Mouse (Mus musculus) embryo, embryonic 9.5 days (tissue): ENCODE results near the gene Maml1.

Experiments
- DNase-seq: peaks from one replicate; pipeline ENCODE4 v3.0.0-alpha.2; 2017; ENCODE audit errors: extremely low spot score

Maml1 gene

DNA sequence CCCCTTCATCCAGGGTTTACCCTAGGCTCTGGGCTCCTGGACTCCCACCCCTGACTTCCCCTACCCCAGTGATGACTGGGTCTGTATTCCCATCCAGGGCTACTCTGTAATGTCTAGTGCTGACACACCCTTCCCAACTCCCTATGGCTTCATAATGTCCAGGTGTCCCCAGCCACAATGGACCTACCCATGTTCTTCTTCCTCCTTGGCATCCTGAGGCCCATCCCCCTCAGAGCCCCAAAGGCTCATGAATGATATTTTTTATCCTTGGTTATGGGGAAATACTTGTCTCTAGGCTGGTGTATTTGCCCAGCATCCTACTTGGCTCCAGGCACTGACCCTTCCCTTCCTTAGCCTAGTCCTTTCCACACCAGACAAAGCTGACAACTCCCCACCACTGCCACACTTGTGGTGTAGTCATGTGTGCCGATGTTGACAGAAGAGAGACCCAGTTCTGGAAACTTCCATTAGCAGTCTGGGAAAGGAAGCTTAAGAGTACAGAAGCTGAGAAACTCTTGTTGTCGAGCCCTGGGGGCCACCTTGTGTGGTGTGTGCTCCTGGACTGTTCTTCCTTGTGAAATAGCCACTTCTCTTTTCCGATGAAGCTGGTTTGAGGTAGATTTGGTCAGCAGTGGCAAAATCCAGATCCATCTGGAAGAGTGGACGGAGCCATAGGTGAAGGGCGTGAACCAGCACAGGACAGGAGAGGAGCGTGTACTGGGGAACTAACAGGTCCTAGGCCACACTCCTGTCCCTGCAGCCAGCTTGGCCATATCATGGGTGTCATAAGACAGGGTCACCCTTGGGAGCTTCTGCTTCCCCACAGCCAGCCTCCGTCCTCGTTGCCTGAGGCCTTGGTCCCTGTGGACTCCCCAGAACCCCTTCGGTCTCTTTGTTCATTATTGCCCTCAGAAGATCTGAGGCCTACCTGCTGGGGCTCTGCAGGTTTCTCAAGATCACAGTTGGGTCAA lies 53.0 kb downstream of the Maml1 start:
- DNase-seq = no peak

DNA sequence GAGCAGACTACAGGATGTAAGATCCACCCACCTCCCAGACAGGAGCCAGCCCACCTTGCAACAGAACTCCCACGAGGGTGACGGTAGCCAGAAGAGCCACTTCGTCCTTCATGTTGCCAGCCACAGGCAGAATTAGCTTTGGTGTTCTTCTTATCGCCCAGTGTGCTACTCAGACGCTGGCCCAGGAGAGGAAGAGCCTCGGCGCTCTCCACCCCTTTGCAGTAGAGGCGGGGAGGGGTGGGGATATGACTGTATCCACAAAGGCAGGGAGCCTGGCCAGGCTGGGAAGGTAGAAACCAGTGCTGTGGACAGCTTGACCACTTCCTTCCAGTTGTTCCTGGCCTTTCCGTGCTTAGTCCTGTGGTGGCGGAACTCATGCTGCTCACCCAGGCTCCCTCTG lies 53.8 kb downstream of the Maml1 start, which contains the start of gene Ltc4s:
Gene Ltc4s (minus strand): TSS at position 293 of the 400 bp plus-strand sequence.
- DNase-seq = no peak

DNA sequence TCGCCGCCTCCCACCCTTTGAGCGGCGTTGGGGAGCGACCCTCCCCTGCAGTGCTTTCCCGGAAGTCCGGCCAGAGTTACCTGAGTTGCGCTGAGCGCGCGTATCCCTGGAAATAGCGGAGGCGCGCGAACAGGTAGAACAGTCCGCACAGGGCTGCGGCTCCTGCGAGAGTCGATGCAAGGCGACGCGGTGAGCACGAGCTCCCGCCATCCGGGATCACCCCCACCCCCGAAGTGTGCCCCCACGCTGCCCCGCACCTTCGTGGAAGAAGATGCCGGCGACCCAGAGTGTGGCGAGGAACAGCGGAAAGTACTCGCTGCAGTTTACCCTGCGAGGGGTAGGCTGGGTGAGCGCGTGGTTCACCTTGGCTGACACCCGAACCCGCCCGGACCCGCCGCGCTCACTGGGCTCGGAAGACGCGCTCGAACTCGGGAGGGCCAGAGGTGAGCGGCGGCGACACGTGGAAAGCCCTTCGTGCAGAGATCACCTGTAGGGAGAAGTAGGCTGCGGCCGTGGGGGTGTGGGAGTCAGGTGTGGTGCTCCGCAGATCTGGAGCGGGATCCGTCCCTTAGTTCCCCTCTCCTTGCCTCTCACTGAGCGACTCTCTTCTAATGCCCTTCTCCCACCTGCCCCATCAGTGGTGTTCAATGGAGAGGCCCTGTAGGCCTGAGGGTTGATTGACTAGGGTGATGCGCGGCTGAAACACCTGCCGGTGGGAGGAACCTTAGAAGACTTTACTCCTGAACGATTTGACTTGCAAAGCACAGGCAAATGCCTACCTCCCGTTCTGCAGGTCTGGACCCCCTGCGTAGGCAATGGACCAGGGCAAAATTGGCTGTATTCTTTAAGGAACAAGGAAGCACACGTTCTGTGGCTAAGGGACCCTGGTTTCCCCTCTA lies 54.9 kb downstream of the Maml1 start:
- DNase-seq = no peak

DNA sequence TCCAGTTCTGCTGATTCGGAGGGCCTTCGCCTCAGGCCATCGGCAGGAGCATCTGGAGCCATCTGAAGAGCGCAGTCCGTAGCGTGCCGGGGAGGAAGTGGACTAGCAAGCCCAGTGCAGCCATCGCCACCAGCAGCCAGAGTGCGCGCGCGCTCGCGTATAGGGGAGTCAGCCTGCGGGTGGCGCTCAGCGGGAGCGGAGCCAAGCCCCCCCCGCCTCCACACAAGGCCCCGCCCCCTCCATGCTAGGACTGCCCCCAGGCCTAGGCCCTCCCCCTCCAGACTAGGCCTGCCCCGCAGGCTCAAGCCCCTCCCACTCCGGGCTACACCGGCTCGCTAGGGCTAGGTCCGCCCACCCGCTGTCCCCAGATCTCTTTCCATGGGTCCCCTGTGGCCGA lies 55.6 kb downstream of the Maml1 start:
- peak; percentile 91 for DNase-seq

DNA sequence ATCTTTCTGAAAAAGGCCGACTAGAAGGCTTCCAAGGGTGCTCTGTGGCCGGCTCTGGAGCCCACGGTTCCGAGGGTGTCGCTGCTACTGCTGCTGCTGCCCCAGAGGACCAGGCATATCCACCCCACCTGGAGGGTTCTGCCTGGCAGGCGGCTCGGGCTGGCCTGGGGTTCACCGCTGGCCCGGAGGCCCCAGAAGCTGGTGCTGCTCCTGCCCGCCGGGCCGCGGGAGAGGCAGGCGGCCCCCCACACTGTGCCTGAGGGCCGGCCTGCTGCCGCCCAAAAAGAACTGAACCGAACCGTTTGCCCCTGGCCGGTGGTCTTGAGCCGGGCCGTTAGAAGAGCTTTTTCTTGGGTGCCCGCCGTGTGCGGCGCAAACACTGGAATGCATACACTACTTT lies 57.5 kb downstream of the Maml1 start:
- no peak for DNase-seq

DNA sequence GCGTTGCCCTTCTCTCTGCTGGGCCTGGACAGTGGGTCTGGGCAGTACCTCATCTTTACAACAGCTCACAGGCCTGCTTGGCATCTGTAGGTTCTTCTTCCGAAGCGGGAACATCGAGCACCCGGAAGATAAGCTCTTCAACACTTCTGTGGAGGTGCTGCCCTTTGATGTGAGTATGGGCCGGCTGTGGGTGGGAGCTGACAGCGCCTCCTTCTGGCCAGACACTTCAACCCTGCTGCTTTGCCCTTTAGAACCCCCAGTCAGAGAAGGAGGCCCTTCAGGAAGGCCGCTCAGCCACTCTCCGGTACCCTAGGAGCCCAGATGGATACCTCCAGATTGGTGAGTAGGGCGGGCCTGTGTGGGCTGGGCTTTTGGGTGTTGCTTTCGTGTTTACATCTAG lies 58.1 kb downstream of the Maml1 start:
- DNase-seq = no peak

DNA sequence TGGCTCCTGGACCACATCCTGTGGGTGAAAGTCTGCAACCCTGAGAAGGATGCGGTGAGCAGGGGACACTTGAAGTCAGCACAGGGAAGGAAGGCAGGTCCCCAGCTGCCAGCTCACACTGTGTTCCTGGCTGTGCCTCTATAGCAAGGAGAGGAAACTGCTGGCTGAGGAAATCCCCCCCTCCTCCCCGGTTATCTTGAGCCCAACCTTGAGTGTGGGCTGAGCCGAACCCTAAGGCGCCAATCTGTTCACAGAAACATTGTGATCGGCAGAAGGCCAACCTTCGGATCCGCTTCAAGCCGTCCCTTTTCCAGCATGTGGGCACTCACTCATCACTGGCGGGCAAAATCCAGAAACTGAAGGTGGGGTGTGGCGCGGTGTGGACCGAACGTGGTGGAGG lies 59.1 kb downstream of the Maml1 start:
- DNase-seq = no peak

DNA sequence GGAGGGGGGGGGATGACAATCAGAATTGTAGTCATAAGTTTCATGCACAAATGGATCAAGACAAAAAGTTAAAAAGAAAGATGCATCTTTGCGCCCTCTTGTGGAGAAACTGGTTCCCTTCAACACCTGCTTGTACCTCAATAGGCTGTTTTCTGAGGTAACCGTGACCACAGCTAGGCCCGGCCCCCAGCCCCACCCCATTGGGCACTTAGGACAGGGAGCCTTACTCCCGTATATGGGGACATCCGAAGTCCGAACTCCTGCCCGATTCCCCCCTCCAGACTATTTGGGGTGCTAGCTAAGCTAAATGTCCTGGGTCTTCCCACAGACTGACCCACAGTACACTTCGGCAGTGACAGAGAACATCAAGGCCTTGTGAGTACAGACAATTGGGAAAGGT lies 60.7 kb downstream of the Maml1 start:
- peak; percentile 64 for DNase-seq

DNA sequence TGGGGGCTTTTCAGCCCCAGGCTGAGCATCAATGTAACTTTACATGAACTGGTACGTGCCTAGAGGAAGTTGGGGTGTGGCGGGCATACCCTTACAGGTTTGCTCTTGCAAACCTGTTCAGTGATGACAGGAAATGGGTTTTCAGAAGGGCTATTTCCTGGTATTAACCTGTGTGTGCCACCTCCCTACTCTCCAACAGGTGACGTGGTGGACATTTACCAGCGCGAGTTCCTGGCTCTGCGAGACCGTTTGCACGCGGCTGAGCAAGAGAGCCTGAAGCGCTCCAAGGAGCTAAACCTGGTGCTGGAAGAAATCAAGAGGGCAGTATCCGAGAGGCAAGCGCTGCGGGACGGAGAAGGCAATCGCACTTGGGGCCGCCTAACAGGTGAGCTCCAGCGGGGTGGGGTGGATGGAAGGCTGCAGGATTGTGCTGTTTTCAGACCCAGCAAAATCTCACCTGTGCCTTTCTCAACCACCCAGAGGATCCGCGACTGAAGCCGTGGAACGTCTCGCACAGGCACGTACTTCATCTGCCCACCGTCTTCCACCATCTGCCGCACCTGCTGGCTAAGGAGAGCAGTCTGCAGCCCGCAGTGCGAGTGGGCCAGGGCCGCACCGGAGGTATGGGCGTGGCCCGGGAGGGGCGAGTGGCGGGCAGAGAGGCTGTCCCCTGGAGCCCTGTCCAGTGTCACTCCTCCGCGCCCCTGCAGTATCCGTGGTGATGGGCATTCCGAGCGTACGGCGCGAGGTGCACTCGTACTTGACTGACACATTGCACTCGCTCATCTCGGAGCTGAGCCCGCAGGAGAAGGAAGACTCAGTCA lies 61.4 kb downstream of the Maml1 start:
- no peak for DNase-seq

DNA sequence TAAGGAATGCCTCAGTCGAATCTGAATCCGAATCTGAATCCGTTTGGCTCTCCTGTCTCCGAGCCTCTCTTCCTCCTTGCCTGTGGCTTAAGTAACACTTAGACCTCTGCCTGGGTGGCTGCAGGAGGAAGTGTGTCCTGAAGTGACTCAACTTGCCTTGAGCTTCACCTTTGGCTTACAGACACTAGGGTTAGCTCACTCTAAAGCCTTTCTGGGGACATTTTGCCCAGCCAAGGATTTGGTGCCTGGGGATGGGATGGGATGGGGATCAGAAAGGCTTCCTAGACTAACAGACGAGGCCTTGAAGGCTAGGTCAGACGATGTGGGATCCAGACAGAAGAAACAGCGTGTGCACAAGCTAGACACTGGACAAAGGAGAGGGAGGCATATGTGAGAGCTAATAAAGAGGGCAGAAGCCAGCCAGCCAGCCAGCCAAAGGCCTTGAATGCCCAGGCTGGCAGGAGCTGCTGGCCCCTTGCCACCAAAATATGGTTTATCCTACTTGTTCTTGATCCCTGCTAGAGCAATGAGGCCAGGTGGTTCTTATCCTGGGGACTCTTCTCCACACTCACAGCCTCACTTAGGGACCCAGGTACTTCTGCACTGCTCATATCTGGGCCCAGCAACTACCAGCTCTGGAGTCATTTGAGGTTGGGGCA lies 62.7 kb downstream of the Maml1 start:
- DNase-seq = no peak

DNA sequence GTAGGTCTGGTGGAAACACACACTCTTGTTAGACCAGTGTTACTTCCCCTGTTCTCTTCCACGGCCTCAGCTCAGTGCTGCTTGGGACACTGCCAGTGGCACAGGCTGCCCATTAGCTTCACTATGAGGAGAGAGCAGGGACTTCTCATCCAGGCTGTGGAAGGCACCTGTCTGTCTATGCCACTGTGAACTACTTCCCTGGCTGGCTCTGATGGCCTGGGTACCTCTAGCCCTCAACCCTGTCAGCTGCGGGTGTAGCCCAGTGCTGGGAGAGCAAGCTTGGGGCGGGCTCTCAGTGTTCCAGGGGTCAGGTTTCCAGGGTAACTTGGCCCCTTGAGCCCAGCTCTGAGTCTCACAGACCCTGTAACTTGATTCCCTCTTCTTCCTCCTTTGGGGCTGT lies 63.3 kb downstream of the Maml1 start:
- DNase-seq = peak; percentile 62

DNA sequence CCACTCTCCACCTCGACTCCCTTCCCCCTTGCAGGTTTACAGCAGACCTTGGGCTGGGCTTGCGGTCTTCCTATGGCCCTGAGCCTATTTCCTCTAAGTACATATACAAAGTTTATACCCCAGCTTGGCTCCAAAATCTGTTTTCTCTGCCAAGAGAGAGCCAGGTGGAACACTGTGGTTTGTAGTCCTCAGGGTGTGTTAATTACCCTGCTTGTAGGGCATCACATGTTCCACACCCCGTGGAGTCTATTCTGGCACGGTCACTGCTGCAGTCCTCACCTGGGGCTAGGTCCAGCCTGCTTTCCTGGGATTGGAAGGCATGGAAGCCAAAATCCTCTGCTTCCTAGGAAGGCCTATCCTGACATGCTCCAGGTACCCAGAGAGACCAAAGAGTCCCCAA lies 64.4 kb downstream of the Maml1 start:
- DNase-seq = no peak

DNA sequence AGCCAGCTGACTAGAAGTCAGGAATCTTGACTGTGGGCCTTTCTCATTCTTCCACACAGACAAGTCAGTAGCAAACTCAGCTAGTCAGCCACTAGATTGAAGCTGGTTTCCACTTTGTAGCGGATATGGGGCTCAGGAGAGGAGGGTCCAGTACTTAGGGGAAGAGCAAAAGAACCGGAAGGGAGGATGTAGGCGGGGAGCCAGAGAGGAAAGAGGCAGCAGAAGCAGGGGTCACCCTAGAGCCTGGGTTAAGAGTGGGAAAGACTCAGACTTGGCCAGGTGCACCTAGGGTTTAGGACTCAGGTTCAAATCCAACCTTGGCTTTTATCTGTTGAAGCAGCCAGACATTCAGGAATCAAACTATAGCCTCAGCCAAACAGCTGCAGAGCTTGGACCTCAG lies 64.9 kb downstream of the Maml1 start:
- DNase-seq = no peak

DNA sequence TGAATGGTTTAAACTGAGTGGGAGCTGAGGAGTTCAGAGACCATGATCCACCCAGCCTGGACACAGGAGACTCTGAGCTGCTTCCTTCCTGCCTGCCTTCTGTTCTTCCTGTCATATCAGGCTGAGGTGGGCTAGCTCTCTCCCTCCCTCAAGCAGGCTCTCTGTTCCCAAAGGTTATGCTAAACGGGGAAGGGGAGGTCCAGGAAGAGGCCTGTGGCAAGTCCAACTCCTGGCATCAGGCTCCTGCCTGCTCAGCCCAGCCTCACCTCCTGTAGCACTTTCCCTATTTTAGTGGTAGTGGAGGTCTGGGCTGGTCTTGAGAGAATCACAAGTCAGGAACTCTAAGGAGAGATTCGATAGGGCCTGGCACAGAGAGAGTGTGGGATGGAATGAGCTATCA lies 65.7 kb downstream of the Maml1 start:
- DNase-seq = no peak

DNA sequence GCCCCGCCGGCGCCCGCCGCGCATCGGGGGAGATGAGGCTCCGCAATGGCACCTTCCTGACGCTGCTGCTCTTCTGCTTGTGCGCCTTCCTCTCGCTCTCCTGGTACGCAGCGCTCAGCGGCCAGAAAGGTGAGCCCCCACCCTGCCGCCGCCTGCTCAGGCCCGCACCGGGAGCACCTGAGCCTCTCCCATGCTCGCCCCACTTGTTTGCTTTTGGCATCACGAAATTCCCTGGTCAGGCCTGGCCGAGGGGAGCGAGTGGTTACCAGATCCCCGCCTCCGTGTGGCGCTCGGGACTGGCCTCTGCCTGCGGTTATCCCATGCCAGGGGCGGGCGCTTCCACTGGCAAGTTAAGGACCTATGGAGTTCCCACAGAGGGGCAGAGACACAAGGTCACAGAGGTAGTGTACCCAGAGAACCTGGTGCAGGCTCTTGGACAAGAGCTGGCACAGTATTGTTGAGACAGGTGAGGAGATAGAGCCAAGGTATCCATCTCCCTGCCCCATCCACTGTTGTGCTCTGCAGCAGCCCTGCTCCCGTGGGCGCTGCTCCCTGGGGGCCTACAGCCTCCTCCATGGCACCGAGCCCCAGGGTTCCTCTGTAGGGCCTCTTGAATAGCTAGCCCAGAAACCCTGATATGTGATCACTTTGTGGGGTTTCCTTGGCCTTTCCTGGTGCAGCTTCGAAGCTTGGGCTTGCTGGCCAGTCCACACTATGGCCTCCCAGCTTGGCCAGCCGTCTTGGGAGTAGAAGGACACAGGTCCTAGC lies 66.3 kb downstream of the Maml1 start:
- peak; percentile 40 for DNase-seq

DNA sequence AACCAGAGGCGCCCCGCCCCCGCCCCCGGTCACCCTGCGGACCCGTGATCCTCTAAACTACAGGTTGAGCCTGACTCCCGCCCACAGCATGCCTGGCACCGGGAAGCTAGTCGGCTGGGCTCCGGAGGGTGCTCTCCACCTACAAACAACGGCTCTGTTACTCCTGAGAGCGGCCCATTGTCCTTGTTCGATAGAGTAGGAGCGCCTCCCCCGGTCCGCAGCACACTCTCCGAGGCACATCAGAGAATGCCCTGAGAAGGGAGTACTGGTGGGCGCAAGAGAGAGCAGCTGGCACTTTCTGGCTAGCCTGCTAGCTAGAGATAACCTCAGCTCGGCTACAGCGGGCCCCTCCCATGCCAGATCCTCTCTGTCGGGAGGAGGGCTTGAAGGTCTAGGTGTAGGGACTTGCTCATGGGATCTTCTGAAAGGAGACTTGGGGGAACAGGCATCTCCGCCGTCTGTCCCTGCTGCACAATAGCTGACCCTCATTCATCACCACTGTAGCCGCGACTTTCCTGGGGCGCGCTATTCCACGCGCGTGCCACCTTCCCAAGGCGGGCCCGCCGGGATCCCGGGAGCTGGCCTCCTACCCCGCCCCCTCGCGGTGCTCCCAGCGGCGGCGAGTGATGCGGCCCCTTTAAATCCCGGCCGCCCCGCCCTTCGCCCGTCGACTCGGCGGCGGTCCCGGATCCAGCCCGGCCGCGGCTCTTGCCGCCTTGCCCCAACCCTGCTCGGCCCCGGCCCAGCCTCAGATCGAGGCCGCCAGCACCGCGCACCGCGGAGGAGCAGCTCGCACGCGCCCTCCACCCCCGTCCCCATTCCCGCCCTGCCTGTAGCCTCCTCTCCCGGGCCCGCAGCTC lies 67.2 kb downstream of the Maml1 start:
- peak; percentile 83 for DNase-seq

DNA sequence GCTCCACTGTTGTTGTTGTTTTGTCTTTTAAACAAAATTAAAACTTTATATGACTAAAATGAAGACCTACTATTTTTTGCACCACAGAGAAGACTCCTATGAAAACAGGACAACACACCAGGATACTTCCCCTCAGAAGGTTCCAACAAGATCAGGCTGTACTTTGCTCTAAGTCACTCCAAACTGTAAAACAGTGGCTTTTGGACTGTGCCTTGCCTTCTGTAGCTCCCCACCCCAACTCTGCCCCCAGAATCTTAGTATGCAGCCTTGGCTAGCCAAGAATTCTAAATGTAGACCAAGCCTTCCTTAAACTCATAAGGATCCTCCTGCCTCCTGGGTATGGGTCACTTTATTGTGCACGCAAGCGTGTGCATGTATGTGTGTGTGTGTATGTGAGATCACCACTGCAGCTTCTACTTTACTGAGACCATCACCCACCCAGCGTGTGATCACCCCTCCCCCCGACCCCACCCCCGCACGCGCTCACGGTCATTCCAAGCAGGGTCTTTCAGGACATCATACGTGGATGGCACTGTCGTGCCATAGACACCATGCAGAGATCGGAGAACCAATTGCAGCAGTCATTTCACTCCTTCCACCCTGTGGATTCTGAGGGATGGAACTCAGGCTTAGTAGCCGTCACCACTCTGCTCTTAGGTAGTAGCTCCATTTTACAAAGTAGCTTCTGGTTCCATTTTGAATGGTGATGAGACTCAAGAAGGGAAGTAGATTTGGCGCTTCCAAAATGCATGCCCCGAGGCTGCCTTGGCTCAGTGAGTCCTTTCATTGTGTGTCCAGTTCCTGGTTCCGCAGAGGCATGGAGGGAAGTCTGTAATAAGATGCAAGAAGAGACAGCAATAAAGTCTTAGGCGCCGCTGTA lies 68.1 kb downstream of the Maml1 start:
- DNase-seq = no peak

DNA sequence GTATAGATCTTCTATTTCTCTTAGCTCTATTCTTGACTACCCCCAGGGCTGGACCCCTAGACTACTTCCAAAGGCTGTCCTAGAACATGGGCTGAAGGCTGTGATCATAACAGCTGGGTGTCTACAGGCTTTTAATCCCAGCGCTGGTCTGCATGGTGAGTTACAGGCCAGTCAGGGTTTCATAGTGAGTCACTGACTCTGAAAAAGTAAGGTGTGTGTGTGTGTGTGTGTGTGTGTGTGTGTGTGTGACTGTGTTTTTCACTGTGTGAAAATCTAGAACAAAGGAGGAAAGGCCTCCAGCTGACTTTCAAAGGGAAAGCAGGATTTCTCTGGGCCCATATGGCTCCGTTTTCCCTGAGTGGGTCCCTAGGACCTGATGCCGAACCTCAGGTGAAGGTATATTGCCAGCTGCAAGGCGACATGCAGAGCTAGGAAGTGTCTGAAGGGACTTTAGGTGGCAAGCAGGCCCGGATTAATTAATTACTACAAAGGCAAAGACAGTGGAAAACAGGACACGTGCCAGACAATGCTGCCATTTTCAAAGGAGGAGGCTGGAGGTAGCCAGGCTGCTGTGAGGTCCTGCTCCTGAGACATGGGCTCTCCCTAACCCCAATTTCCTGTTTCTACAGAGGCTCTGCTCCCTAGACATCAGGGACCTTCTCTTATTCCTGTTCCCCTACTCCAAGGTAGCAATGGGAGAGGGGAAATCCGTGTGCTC lies 69.4 kb downstream of the Maml1 start:
- no peak for DNase-seq
